Mouse (Mus musculus) embryonic facial prominence, embryonic 10.5 days (tissue): ENCODE measurements around the gene Lrrc4c. TPM values are rescaled to one million over a fixed set of nuclear protein-coding genes. Genes with fewer than 3 reads are reported as not detected.

ENCODE experiments used
- DNase-seq: peaks from one replicate; pipeline ENCODE4 v3.0.0-alpha.2; 2017; ENCODE audit warnings: low spot score
- H3K27ac ChIP-seq: fragments of 300-500 bp; sonication (generic); replicated peaks from 2 replicates; pipeline ENCODE4 v1.5.1; 2016; ENCODE audit warnings: mild to moderate bottlenecking
- H3K27me3 ChIP-seq: fragments of 300-500 bp; sonication (generic); replicated peaks from 2 replicates; pipeline ENCODE4 v1.6.1; 2016; ENCODE audit warnings: low read depth, mild to moderate bottlenecking; ENCODE audit not compliant: poor library complexity, severe bottlenecking
- H3K36me3 ChIP-seq: fragments of 300-500 bp; sonication (generic); replicated peaks from 2 replicates; pipeline ENCODE4 v1.6.1; 2016; ENCODE audit warnings: mild to moderate bottlenecking, moderate library complexity
- H3K4me1 ChIP-seq: fragments of 300-500 bp; sonication (generic); 2 replicates; pipeline ENCODE4 v1.6.1; 2016
- H3K4me3 ChIP-seq: fragments of 300-500 bp; sonication (generic); 2 replicates; pipeline ENCODE4 v1.5.1; 2016; ENCODE audit warnings: mild to moderate bottlenecking, moderate library complexity
- H3K9me3 ChIP-seq: fragments of 300-500 bp; sonication (generic); 2 replicates; pipeline ENCODE4 v1.6.1; 2016; ENCODE audit warnings: mild to moderate bottlenecking
- WGBS: fragments of 180-500 bp; shearing (Covaris S2); methylation state at CpG from one replicate; pipeline ENCODE4 v1.1.7; 2016; 5-methylcytosine and 5-hydroxymethylcytosine counted together
- polyA plus RNA-seq: library from polyadenylated mRNA; unstranded; fragments of >200 nt; fragmentation: Nextera tagmentation; extraction: Ambion mirVana; gene quantifications from 2 replicates; pipeline ENCODE4 v1.2.1, GENCODE M21; 2016

Lrrc4c gene
- polyA plus RNA-seq, 1 experiment from 2014 or later: 0.69 TPM

GRCm38 (mm10) chr2:96402514-96402913 is 84.5 kb downstream of the Lrrc4c start:
- 66% methylated on average over 2 of the region's 2 CpGs for WGBS
- H3K4me3 ChIP-seq: no peak overlapping the region
- no peaks in the 10 kb centered on the region for H3K36me3 ChIP-seq

GRCm38 (mm10) chr2:96406856-96407255 is 88.9 kb downstream of the Lrrc4c start:
- WGBS: 88% methylated on average over 8 of the region's 8 CpGs
- Histone ChIP-seq H3K4me3 (no peak overlapping the region), H3K36me3 (no peaks in the 10 kb centered on the region), H3K4me1 (no peaks in the 10 kb centered on the region), H3K9me3 (no peaks in the 10 kb centered on the region), H3K27ac (no peak overlapping the region), H3K27me3 (no peaks in the 10 kb centered on the region)
- no peak for DNase-seq

More at GRCm38 (mm10) chr2:96402514-96402913, 84.5 kb downstream of the Lrrc4c start:
- Histone ChIP-seq H3K27me3 (no peaks in the 10 kb centered on the region), H3K27ac (no peak overlapping the region), H3K9me3 (no peaks in the 10 kb centered on the region), H3K4me1 (no peaks in the 10 kb centered on the region)
- no peak for DNase-seq

DNA sequence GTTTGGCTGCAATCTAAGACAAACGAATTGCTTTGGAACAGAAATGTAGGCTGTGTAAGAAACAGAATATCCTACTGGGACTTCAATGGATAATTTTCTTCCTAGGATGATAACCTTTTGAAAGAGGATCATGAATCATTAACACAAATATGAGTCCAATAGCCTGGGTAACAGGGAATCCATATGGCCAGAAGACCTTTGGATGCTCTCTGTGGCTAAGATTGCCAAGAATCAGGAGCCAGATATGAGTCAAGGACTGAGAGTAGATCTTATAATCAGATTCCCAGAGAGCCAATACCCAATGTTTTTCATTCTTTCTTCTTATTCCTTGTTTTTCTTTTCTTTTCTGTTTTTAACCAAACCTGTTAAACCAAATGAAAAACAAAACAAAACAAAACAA is 93.2 kb downstream of the Lrrc4c start:
- WGBS: 85% methylated on average over 1 of the region's 1 CpGs
- no peaks in the 10 kb centered on the region for H3K4me1 ChIP-seq
- DNase-seq: no peak
- H3K36me3 ChIP-seq: no peaks in the 10 kb centered on the region
- no peaks in the 10 kb centered on the region for H3K9me3 ChIP-seq
- H3K4me3 ChIP-seq: no peak overlapping the region
- H3K27me3 ChIP-seq: no peaks in the 10 kb centered on the region
- no peak overlapping the region for H3K27ac ChIP-seq

DNA sequence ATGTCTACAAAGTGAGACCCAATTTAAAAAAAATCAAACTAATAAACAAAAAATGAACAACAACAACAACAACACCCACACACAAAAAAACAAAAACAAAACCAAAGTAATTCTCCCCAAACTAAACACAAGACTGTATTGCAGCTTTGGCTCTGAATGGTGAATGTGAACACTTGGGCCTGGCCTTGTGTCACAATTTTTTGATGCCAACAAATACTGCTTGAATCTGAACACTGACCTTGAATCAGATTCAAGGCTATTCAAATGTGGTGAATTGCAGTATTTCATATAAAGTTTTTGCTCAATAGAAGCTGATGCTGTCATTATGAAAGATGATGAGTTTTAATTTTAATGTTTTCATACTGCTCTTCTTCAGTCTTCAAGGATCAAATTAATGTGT is 143.6 kb downstream of the Lrrc4c start:
- H3K27ac ChIP-seq: no peak overlapping the region
- H3K4me3 ChIP-seq: no peak overlapping the region
- no peaks in the 10 kb centered on the region for H3K27me3 ChIP-seq
- no peaks in the 10 kb centered on the region for H3K36me3 ChIP-seq
- H3K9me3 ChIP-seq: no peaks in the 10 kb centered on the region
- H3K4me1 ChIP-seq: no peaks in the 10 kb centered on the region
- DNase-seq: no peak

- WGBS: 70% methylated on average over 6 of the region's 6 CpGs
- no peak for DNase-seq
- Histone ChIP-seq H3K27ac (no peak overlapping the region), H3K27me3 (no peaks in the 10 kb centered on the region), H3K4me3 (no peak overlapping the region), H3K4me1 (no peaks in the 10 kb centered on the region), H3K9me3 (no peaks in the 10 kb centered on the region), H3K36me3 (no peaks in the 10 kb centered on the region)
Measured at GRCm38 (mm10) chr2:96475674-96476073, 157.7 kb downstream of the Lrrc4c start.

- Histone ChIP-seq H3K27me3 (no peaks in the 10 kb centered on the region), H3K4me1 (no peaks in the 10 kb centered on the region), H3K9me3 (no peaks in the 10 kb centered on the region), H3K36me3 (no peaks in the 10 kb centered on the region), H3K27ac (no peak overlapping the region), H3K4me3 (no peak overlapping the region)
- WGBS: 79% methylated on average over 3 of the region's 3 CpGs
- DNase-seq: no peak
Measured at GRCm38 (mm10) chr2:96499116-96499882, 181.3 kb downstream of the Lrrc4c start.

GRCm38 (mm10) chr2:96504140-96504539 is 186.2 kb downstream of the Lrrc4c start:
- DNase-seq: no peak
- no peaks in the 10 kb centered on the region for H3K4me1 ChIP-seq
- no peaks in the 10 kb centered on the region for H3K36me3 ChIP-seq
- H3K4me3 ChIP-seq: no peak overlapping the region
- H3K9me3 ChIP-seq: no peaks in the 10 kb centered on the region
- 92% methylated on average over 6 of the region's 6 CpGs for WGBS
- no peak overlapping the region for H3K27ac ChIP-seq
- H3K27me3 ChIP-seq: no peaks in the 10 kb centered on the region

DNA sequence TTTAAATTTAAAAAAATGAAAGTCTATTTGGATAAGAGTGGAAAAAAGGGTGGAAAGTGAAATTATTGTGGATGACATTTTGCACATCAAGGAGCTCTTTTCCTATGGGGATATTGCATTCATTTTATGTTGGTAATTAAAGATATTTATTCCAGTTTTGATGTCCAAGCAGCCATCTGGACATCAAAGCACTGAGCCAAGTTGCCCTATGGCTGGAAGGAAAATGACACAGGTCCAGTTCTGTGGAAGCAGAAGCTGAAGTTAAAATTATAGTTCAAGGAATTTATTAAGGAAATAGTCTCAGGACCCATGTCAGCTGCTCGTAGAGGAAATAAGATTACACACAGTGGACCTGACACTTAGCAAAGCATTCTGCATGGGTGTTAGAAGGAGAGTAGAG is 187.7 kb downstream of the Lrrc4c start:
- DNase-seq: no peak
- H3K4me3 ChIP-seq: no peak overlapping the region
- no peaks in the 10 kb centered on the region for H3K36me3 ChIP-seq
- H3K27me3 ChIP-seq: no peaks in the 10 kb centered on the region
- H3K4me1 ChIP-seq: no peaks in the 10 kb centered on the region
- no peaks in the 10 kb centered on the region for H3K9me3 ChIP-seq
- no peak overlapping the region for H3K27ac ChIP-seq
- WGBS: 78% methylated on average over 1 of the region's 1 CpGs

DNA sequence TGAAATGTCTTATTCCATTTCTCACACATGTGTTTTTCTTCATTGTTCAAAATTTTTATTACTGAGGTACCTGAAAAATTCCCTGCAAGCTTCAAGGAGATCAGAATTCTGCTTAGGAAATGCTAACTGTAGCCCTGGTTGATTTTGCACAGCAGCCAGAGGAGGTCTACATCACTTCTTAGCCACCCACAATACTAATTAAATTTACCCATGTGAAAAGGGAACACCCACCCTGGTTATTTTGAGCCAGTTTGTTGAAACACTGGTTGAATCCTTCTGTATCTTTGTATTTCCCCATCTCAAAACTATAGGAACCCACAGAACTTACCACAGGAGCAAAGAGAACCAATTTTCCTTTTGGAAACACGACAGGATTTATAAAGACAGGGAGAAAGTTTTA is 191.0 kb downstream of the Lrrc4c start:
- H3K4me3 ChIP-seq: no peak overlapping the region
- no peaks in the 10 kb centered on the region for H3K27me3 ChIP-seq
- no peak for DNase-seq
- WGBS: 67% methylated on average over 1 of the region's 1 CpGs
- H3K36me3 ChIP-seq: no peaks in the 10 kb centered on the region
- no peaks in the 10 kb centered on the region for H3K9me3 ChIP-seq
- no peak overlapping the region for H3K27ac ChIP-seq
- H3K4me1 ChIP-seq: no peaks in the 10 kb centered on the region

DNA sequence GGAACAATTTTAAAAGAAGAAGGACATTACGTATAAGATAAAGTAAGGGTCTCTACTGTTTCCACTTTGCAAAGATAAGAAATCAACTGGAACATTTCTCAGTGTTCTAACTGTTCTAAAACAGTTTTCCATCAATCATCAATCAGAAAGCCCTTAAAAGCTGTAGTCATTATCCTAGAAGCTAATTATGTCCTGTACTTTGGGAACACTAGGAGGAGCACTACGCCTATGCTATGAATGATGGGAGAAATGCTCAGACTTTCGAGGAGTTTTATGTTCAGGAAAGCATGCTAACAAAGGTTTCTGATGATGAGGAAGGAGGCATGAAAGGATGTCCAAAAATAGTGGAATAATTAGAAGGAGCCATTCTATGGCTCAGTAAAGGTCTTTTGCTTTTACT is 219.5 kb downstream of the Lrrc4c start:
- 82% methylated on average over 3 of the region's 3 CpGs for WGBS
- no peaks in the 10 kb centered on the region for H3K9me3 ChIP-seq
- H3K27me3 ChIP-seq: no peaks in the 10 kb centered on the region
- H3K4me1 ChIP-seq: no peaks in the 10 kb centered on the region
- H3K27ac ChIP-seq: no peak overlapping the region
- no peaks in the 10 kb centered on the region for H3K36me3 ChIP-seq
- no peak overlapping the region for H3K4me3 ChIP-seq
- DNase-seq: no peak

DNA sequence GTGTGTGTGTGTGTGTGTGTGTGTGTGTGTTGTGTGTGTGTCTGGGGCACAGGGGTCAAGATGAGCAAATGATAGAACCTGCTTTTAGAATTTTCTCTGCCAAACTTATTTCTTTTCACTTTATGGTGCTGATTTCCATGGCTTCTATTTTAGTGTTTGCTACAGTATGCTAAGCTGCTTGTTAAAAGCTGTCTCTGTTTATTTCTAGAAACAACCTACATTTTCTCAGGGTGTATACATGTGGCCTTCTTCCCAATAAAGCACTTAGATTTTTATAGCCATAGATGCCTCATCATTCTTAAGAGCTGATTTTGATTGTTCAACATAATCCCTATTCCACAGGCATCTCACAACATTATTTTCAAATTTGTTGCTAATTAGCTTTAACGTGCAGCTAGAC is 229.2 kb downstream of the Lrrc4c start:
- DNase-seq: no peak
- H3K27me3 ChIP-seq: no peaks in the 10 kb centered on the region
- no peaks in the 10 kb centered on the region for H3K36me3 ChIP-seq
- H3K27ac ChIP-seq: no peak overlapping the region
- WGBS: 87% methylated on average over 1 of the region's 1 CpGs
- no peaks in the 10 kb centered on the region for H3K9me3 ChIP-seq
- no peaks in the 10 kb centered on the region for H3K4me1 ChIP-seq
- H3K4me3 ChIP-seq: no peak overlapping the region

DNA sequence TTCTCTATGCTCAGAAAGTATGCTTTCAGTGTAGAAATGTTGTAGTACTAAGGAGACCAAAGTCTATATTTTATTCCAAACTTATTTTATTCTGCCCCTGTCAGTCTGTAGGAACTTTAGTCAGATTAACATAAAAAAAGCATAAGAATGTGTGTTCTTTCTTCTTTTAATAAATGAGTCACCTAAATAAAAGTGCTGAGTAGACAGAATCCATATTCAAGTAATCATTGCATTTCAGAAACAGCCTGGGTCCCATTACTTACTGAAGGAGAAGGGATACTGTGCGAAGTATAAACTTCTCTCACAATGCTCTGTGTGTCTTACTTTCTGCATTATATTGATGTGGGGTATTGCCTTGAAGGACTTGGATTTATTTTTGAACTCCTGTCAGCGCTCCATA is 255.8 kb downstream of the Lrrc4c start:
- WGBS: 93% methylated on average over 2 of the region's 2 CpGs
- H3K27ac ChIP-seq: no peak overlapping the region
- no peak overlapping the region for H3K4me3 ChIP-seq
- no peaks in the 10 kb centered on the region for H3K36me3 ChIP-seq
- DNase-seq: no peak
- H3K9me3 ChIP-seq: no peaks in the 10 kb centered on the region
- H3K27me3 ChIP-seq: no peaks in the 10 kb centered on the region
- H3K4me1 ChIP-seq: no peaks in the 10 kb centered on the region

DNA sequence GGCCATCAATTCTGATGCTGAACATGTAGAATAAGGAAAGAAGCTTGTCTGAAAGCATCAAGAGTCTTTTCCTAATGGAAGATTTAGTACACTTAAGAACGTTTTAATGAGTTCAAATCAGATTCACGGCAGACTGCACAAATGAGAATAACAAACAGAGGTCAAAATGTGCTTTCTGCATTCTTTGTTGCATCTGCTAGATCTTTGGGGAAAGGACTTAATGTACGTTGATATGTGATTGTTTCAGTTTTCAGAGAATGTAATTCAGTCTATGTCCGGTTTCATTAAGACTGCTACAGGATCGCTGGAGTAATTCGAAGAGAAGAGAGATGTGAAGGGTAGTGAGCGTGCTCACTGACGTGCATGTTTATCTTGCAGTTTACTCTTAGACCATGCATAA is 259.7 kb downstream of the Lrrc4c start:
- no peaks in the 10 kb centered on the region for H3K9me3 ChIP-seq
- DNase-seq: no peak
- no peak overlapping the region for H3K27ac ChIP-seq
- no peaks in the 10 kb centered on the region for H3K36me3 ChIP-seq
- H3K4me1 ChIP-seq: no peaks in the 10 kb centered on the region
- H3K27me3 ChIP-seq: no peaks in the 10 kb centered on the region
- 82% methylated on average over 8 of the region's 8 CpGs for WGBS
- H3K4me3 ChIP-seq: no peak overlapping the region
